Mouse (Mus musculus): ENCODE results near the gene Ide.

DNA sequence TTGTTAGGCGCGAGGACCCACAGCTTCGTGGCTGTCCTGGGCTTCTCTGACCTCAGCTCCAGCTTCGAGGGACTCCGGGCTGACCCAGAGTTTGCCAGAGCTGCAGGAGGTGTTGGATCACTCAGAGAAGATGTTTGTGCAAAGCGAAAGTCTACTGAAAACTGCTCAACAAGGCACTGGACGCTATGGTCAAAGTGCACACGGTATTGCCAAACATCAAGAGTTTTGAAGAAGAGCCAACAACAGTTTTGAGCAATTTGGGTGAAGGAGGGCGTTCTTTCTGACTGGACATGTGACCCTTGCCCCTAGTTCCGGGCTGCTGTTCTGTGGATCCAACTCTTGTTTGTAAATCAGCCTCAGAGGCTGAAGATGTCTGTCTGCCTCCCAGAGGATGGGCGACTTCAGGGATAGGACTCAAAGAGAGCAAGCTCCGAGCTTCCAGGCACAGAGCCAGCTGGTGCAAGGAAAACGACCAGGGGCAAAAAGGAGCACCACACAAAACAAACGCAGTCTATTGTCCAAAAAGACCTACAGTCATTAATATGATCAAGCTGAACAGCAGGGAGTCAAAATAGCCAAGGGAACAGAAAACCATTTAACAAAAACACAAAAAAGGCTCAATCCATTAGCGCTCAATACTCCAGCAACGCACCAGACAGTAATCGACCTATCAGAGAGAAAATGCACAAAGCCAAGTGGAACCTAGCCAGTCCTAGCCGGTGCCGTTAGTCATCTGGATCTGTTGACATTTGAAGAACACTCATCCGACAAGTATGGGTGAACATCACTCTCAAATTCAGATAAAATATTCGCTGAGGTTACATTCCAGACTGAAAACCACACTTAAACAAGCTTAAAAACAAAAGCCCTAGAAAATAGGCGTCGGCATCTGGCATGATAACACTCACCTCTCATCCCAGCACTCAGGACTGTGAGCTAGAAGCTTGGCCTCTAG lies 73.4 kb downstream of the Ide start:
- no peak for TF ChIP-seq CTCF (IDR thresholded peaks at IDR 0.05; ENCODE audit: low read depth, low read length)
- no peak for TF ChIP-seq POLR2A (IDR thresholded peaks at IDR 0.05; ENCODE audit: borderline replicate concordance, low read depth, low read length)
